In the genomic region with DNA sequence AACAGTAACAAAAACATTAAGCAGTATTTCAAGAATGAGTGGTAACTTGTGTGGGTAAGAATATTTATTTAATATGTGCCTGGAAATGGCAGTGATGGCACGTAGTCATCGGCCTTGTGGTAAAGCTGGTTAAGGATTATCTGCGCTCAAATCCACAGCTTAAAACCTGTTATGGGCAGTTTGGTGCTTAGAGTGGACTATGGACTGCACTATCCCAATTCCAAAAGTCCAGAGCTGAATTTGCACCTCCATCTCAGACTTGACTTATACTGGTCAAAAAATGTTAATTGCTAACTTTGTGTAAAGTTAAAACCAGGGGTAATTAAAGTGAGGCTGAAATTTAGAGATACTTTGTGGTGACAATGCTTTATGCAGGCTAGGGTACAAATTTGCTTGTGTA, we compare ENCODE assay signal across 9 mouse cellular contexts. TPM values are rescaled to one million over a fixed set of nuclear protein-coding genes. Genes with fewer than 3 reads are reported as not detected.
DNase-seq lines count a peak whose midpoint lies in the region; ATAC-seq and TF ChIP-seq lines count a peak whose summit lies in the region.
"Had no signal": no experiment of that assay in that cellular context is flagged by ENCODE, and none has a peak within 500 bp of the region (broad histone marks: within the 10 kb centered on the region; RNA-seq: fewer than 3 reads in every experiment).

No protein-coding gene starts in this region.

- peaks cover 23% of the 10 kb centered on the region for H3K36me3 ChIP-seq in forebrain, embryonic 10.5 days (replicated peaks)
- H3K36me3 ChIP-seq in forebrain, postnatal 0 days (ENCODE audit: insufficient read depth) = no peaks in the 10 kb centered on the region
- 0 out of 2 replicates have a peak, but pooled peaks cover 2% of the 10 kb centered on the region for H3K36me3 ChIP-seq in midbrain, embryonic 11.5 days (ENCODE audit: control insufficient read depth, insufficient read depth, low read length)
- H3K36me3 ChIP-seq in midbrain, embryonic 15.5 days (replicated peaks) = no peaks in the 10 kb centered on the region
- H3K36me3 ChIP-seq in kidney, embryonic 15.5 days = peaks cover 16% of the 10 kb centered on the region
- peaks cover 3% of the 10 kb centered on the region; the same call in 1 of the 2 replicates for H3K36me3 ChIP-seq in stomach, embryonic 15.5 days

- TF ChIP-seq CTCF in forebrain, postnatal 0 days (IDR thresholded peaks at IDR 0.05; ENCODE audit: low read depth) = no peak

- H3K4me1 ChIP-seq in forebrain, embryonic 10.5 days = peaks cover 58% of the 10 kb centered on the region
- H3K4me1 ChIP-seq in forebrain, postnatal 0 days (ENCODE audit: insufficient read depth) = peaks cover 6% of the 10 kb centered on the region; the same call in 1 of the 2 replicates
- peaks cover 17% of the 10 kb centered on the region for H3K4me1 ChIP-seq in midbrain, embryonic 11.5 days (ENCODE audit: control insufficient read depth, insufficient read depth, low read length)
- H3K4me1 ChIP-seq in midbrain, embryonic 15.5 days = peaks cover 23% of the 10 kb centered on the region
- H3K4me1 ChIP-seq in kidney, embryonic 15.5 days = peaks cover 46% of the 10 kb centered on the region
- H3K4me1 ChIP-seq in stomach, embryonic 15.5 days = peaks cover 24% of the 10 kb centered on the region

- no peak for DNase-seq in forebrain, embryonic 10.5 days (ENCODE audit: extremely low spot score, low spot score)
- DNase-seq in forebrain, postnatal 0 days = no peak
- DNase-seq in midbrain, embryonic 11.5 days (ENCODE audit: low spot score, missing footprints) = no peak
- DNase-seq in spleen, postnatal 10 days (ENCODE audit: low spot score in 2 of 2) = no peak
- DNase-seq in layer of hippocampus, postnatal 14 days (ENCODE audit: low spot score in 2 of 2) = no peak
- DNase-seq: cerebellum, postnatal 36 days had no signal

- ATAC-seq in forebrain, postnatal 0 days = no peak
- ATAC-seq in midbrain, embryonic 11.5 days (ENCODE audit: low FRiP score) = no peak
- ATAC-seq in midbrain, embryonic 15.5 days (replicated peaks) = no peak
- no peak for ATAC-seq in kidney, embryonic 15.5 days (replicated peaks; ENCODE audit: low FRiP score)
- ATAC-seq in stomach, embryonic 15.5 days (ENCODE audit: insufficient read depth, low FRiP score, low read depth) = no peak

- no peaks in the 10 kb centered on the region for H3K27me3 ChIP-seq in forebrain, embryonic 10.5 days (ENCODE audit: poor library complexity, severe bottlenecking)
- no peaks in the 10 kb centered on the region for H3K27me3 ChIP-seq in forebrain, postnatal 0 days (ENCODE audit: insufficient read depth, low read length)
- H3K27me3 ChIP-seq in midbrain, embryonic 11.5 days (ENCODE audit: control insufficient read depth, insufficient read depth, low read length) = no peaks in the 10 kb centered on the region
- H3K27me3 ChIP-seq in midbrain, embryonic 15.5 days (replicated peaks) = no peaks in the 10 kb centered on the region
- no peaks in the 10 kb centered on the region for H3K27me3 ChIP-seq in kidney, embryonic 15.5 days
- no peaks in the 10 kb centered on the region for H3K27me3 ChIP-seq in stomach, embryonic 15.5 days (replicated peaks)

- no peaks in the 10 kb centered on the region for H3K9me3 ChIP-seq in forebrain, embryonic 10.5 days
- H3K9me3 ChIP-seq in forebrain, postnatal 0 days (ENCODE audit: low read length) = no peaks in the 10 kb centered on the region
- no peaks in the 10 kb centered on the region for H3K9me3 ChIP-seq in midbrain, embryonic 11.5 days (ENCODE audit: control insufficient read depth, low read length)
- H3K9me3 ChIP-seq in midbrain, embryonic 15.5 days = no peaks in the 10 kb centered on the region
- H3K9me3 ChIP-seq in kidney, embryonic 15.5 days (replicated peaks) = no peaks in the 10 kb centered on the region
- no peaks in the 10 kb centered on the region for H3K9me3 ChIP-seq in stomach, embryonic 15.5 days

- 95% methylated on average over 3 of the region's 3 CpGs for WGBS in forebrain, embryonic 10.5 days
- 92% methylated on average over 3 of the region's 3 CpGs for WGBS in forebrain, postnatal 0 days
- WGBS in midbrain, embryonic 11.5 days = 92% methylated on average over 3 of the region's 3 CpGs
- 86% methylated on average over 3 of the region's 3 CpGs for WGBS in midbrain, embryonic 15.5 days
- 88% methylated on average over 3 of the region's 3 CpGs for WGBS in kidney, embryonic 15.5 days
- WGBS in stomach, embryonic 15.5 days = 83% methylated on average over 3 of the region's 3 CpGs

- no peak overlapping the region for H3K27ac ChIP-seq in forebrain, embryonic 10.5 days
- no peak overlapping the region for H3K27ac ChIP-seq in forebrain, postnatal 0 days (ENCODE audit: low read depth, low read length)
- no peak overlapping the region for H3K27ac ChIP-seq in midbrain, embryonic 11.5 days (ENCODE audit: low read depth, low read length)
- no peak overlapping the region for H3K27ac ChIP-seq in midbrain, embryonic 15.5 days
- peak overlapping the region; percentile 45; the same call in 1 of the 2 replicates for H3K27ac ChIP-seq in kidney, embryonic 15.5 days
- H3K27ac ChIP-seq in stomach, embryonic 15.5 days = no peak overlapping the region

- no peak overlapping the region for H3K9ac ChIP-seq in forebrain, postnatal 0 days
- H3K9ac ChIP-seq in midbrain, embryonic 11.5 days (ENCODE audit: low read length) = no peak overlapping the region
- H3K9ac ChIP-seq in midbrain, embryonic 15.5 days = no peak overlapping the region
- H3K9ac ChIP-seq in kidney, embryonic 15.5 days = peak overlapping the region; percentile 10; the same call in 1 of the 2 replicates
- H3K9ac ChIP-seq in stomach, embryonic 15.5 days = no peak overlapping the region

- no peak overlapping the region for H3K4me2 ChIP-seq in forebrain, postnatal 0 days (ENCODE audit: low read depth)
- peak overlapping the region; percentile 69 for H3K4me2 ChIP-seq in midbrain, embryonic 11.5 days
- no peak overlapping the region for H3K4me2 ChIP-seq in midbrain, embryonic 15.5 days
- peak overlapping the region; percentile 67 for H3K4me2 ChIP-seq in kidney, embryonic 15.5 days
- H3K4me2 ChIP-seq in stomach, embryonic 15.5 days = peak overlapping the region; percentile 62

- H3K4me3 ChIP-seq in forebrain, embryonic 10.5 days = peak overlapping the region; percentile 85
- no peak overlapping the region for H3K4me3 ChIP-seq in forebrain, postnatal 0 days (ENCODE audit: low read depth, low read length)
- peak overlapping the region; percentile 9; the same call in 1 of the 2 replicates for H3K4me3 ChIP-seq in midbrain, embryonic 11.5 days (ENCODE audit: low read depth, low read length)
- no peak overlapping the region for H3K4me3 ChIP-seq in midbrain, embryonic 15.5 days
- H3K4me3 ChIP-seq in kidney, embryonic 15.5 days (replicated peaks) = peak overlapping the region; percentile 90
- H3K4me3 ChIP-seq in stomach, embryonic 15.5 days (replicated peaks) = peak overlapping the region; percentile 39; the same call in 1 of the 2 replicates

RNA-seq across cellular contexts. Expression of a gene that starts 2.7 kb away (rescaled TPM):
- 420 and 444 TPM in 2 replicates for polyA plus RNA-seq in forebrain, embryonic 10.5 days (2016; fragmentation: Nextera tagmentation; extraction: Ambion mirVana)
- total RNA-seq in forebrain, postnatal 0 days (2014; rRNA removed) = 29.1 and 35.7 TPM in 2 replicates
- 35.8 and 45.3 TPM in 2 replicates for polyA plus RNA-seq in forebrain, postnatal 0 days (2015; fragmentation: Nextera tagmentation; extraction: Ambion mirVana)
- polyA plus RNA-seq in midbrain, embryonic 11.5 days (2014; fragmentation: Nextera tagmentation; extraction: Ambion mirVana) = 364 and 404 TPM in 2 replicates
- polyA plus RNA-seq in midbrain, embryonic 15.5 days (2015; fragmentation: Nextera tagmentation; extraction: Ambion mirVana) = 36.9 and 42.6 TPM in 2 replicates
- 370 and 419 TPM in 2 replicates for polyA plus RNA-seq in kidney, embryonic 15.5 days (2015; fragmentation: Nextera tagmentation; extraction: Ambion mirVana)
- 304 and 342 TPM in 2 replicates for polyA plus RNA-seq in stomach, embryonic 15.5 days (2015; fragmentation: Nextera tagmentation; extraction: Ambion mirVana)
- 1 to 10 TPM; 4.3 to 4.7 TPM for total RNA-seq in layer of hippocampus, postnatal 14 days (2021)

RNA-seq across cellular contexts. Expression of a gene that starts 3.7 kb away (rescaled TPM):
- 28.1 and 32.1 TPM in 2 replicates for polyA plus RNA-seq in forebrain, embryonic 10.5 days (2016; fragmentation: Nextera tagmentation; extraction: Ambion mirVana)
- 18.1 and 18.7 TPM in 2 replicates for total RNA-seq in forebrain, postnatal 0 days (2014; rRNA removed)
- 20.2 and 21.8 TPM in 2 replicates for polyA plus RNA-seq in forebrain, postnatal 0 days (2015; fragmentation: Nextera tagmentation; extraction: Ambion mirVana)
- 22.7 and 28.5 TPM in 2 replicates for polyA plus RNA-seq in midbrain, embryonic 11.5 days (2014; fragmentation: Nextera tagmentation; extraction: Ambion mirVana)
- polyA plus RNA-seq in midbrain, embryonic 15.5 days (2015; fragmentation: Nextera tagmentation; extraction: Ambion mirVana) = 32.0 and 33.0 TPM in 2 replicates
- polyA plus RNA-seq in kidney, embryonic 15.5 days (2015; fragmentation: Nextera tagmentation; extraction: Ambion mirVana) = 26.6 and 31.9 TPM in 2 replicates
- polyA plus RNA-seq in stomach, embryonic 15.5 days (2015; fragmentation: Nextera tagmentation; extraction: Ambion mirVana) = 27.1 and 27.3 TPM in 2 replicates
- 10 to 100 TPM; 16.6 to 18.8 TPM for total RNA-seq in layer of hippocampus, postnatal 14 days (2021)

Comparison
In these comparisons a context has a peak if more than half of its experiments do, and no peak if none do; other contexts are left out.
1. H3K4me3 ChIP-seq: peak in forebrain, embryonic 10.5 days (single experiment), midbrain, embryonic 11.5 days (single experiment), kidney, embryonic 15.5 days (single experiment) and stomach, embryonic 15.5 days (single experiment); none in forebrain, postnatal 0 days (single experiment) and midbrain, embryonic 15.5 days (single experiment).
2. H3K4me2 ChIP-seq: peak in midbrain, embryonic 11.5 days (single experiment), kidney, embryonic 15.5 days (single experiment) and stomach, embryonic 15.5 days (single experiment); none in forebrain, postnatal 0 days (single experiment) and midbrain, embryonic 15.5 days (single experiment).